Mouse (Mus musculus) gastrocnemius, postnatal 10 days (tissue): Measurements from ENCODE around the gene Oscp1. TPM values are rescaled to one million over a fixed set of nuclear protein-coding genes. Genes with fewer than 3 reads are reported as not detected.

Source experiments
- DNase-seq: peaks from one replicate; pipeline ENCODE4 v3.0.0; 2021; ENCODE audit warnings: mixed read lengths
- total RNA-seq, 2 experiments: library from RNA; stranded (reverse); gene quantifications; 2 replicates each; pipeline ENCODE4 v1.2.3; 2021

Gene Oscp1
- total RNA-seq, 2 experiments from 2014 or later, result 2.9 to 3.5 TPM

GRCm38 (mm10) chr4:126110374-126111152, 52.2 kb downstream of the Oscp1 start:
- peak; percentile 78 for DNase-seq

- DNase-seq, result peak; percentile 44
Measured at GRCm38 (mm10) chr4:126111153-126111549, 52.8 kb downstream of the Oscp1 start.

- DNase-seq, result no peak
Measured at GRCm38 (mm10) chr4:126113243-126113642, 54.9 kb downstream of the Oscp1 start.

- DNase-seq, result peak; percentile 71
Measured at GRCm38 (mm10) chr4:126113943-126114342, 55.6 kb downstream of the Oscp1 start.

GRCm38 (mm10) chr4:126115411-126115810, 57.0 kb downstream of the Oscp1 start:
- no peak for DNase-seq

GRCm38 (mm10) chr4:126115871-126116521, 57.6 kb downstream of the Oscp1 start:
- no peak for DNase-seq

GRCm38 (mm10) chr4:126117116-126117515, 58.8 kb downstream of the Oscp1 start:
- DNase-seq, result no peak

- no peak for DNase-seq
Measured at GRCm38 (mm10) chr4:126118651-126119050, 60.3 kb downstream of the Oscp1 start.

GRCm38 (mm10) chr4:126119051-126119450, 60.7 kb downstream of the Oscp1 start:
- DNase-seq, result no peak

- DNase-seq, result no peak
Measured at GRCm38 (mm10) chr4:126120052-126120451, 61.7 kb downstream of the Oscp1 start.

GRCm38 (mm10) chr4:126120506-126120905, 62.1 kb downstream of the Oscp1 start:
- no peak for DNase-seq

- DNase-seq, result no peak
Measured at GRCm38 (mm10) chr4:126123309-126124040, 65.1 kb downstream of the Oscp1 start.

GRCm38 (mm10) chr4:126130502-126130901, 72.1 kb downstream of the Oscp1 start:
- DNase-seq, result no peak

GRCm38 (mm10) chr4:126131290-126132121, 73.1 kb downstream of the Oscp1 start:
- no peak for DNase-seq

GRCm38 (mm10) chr4:126132636-126133264, 74.4 kb downstream of the Oscp1 start:
- DNase-seq, result no peak

- DNase-seq, result no peak
Measured at GRCm38 (mm10) chr4:126134236-126134635, 75.9 kb downstream of the Oscp1 start.

- DNase-seq, result no peak
Measured at GRCm38 (mm10) chr4:126134639-126135038, 76.3 kb downstream of the Oscp1 start.

GRCm38 (mm10) chr4:126137773-126138172, 79.4 kb downstream of the Oscp1 start:
- DNase-seq, result no peak

GRCm38 (mm10) chr4:126141021-126141420, 82.7 kb downstream of the Oscp1 start:
- DNase-seq, result no peak
